Mouse (Mus musculus): ENCODE data around the gene Cpm.
"Not testable (repeated sequence)": the region's sequence is repeated elsewhere in the genome, so short reads cannot be mapped to it uniquely, and the experiment has no call there.

Gene Cpm

GRCm38 (mm10) chr10:117629169-117629971 is at the start of gene Cpm:
Gene Cpm, plus strand, starts transcription at chr10:117629500.
- DNase-seq (ENCODE audit: low read depth), result no peak

GRCm38 (mm10) chr10:117579771-117580284 is 49.5 kb upstream of the Cpm start:
- DNase-seq (ENCODE audit: low read depth), result no peak

GRCm38 (mm10) chr10:117580405-117580804 is 48.9 kb upstream of the Cpm start:
- DNase-seq (ENCODE audit: low read depth), result no peak

- no peak for DNase-seq (ENCODE audit: low read depth)
Measured at GRCm38 (mm10) chr10:117581007-117581752, 48.1 kb upstream of the Cpm start.

GRCm38 (mm10) chr10:117581753-117582062 is 47.6 kb upstream of the Cpm start:
- DNase-seq (ENCODE audit: low read depth), result no peak

- no peak for DNase-seq (ENCODE audit: low read depth)
Measured at GRCm38 (mm10) chr10:117583155-117584061, 45.9 kb upstream of the Cpm start.

GRCm38 (mm10) chr10:117584102-117584501 is 45.2 kb upstream of the Cpm start:
- no peak for DNase-seq (ENCODE audit: low read depth)

GRCm38 (mm10) chr10:117584566-117585515 is 44.5 kb upstream of the Cpm start:
- no peak for DNase-seq (ENCODE audit: low read depth)

- DNase-seq (ENCODE audit: low read depth), result no peak
Measured at GRCm38 (mm10) chr10:117585600-117586299, 43.5 kb upstream of the Cpm start.

- DNase-seq (ENCODE audit: low read depth), result no peak
Measured at GRCm38 (mm10) chr10:117586859-117587258, 42.4 kb upstream of the Cpm start.

- no peak for DNase-seq (ENCODE audit: low read depth)
Measured at GRCm38 (mm10) chr10:117587335-117587734, 42.0 kb upstream of the Cpm start.

GRCm38 (mm10) chr10:117588416-117589143 is 40.7 kb upstream of the Cpm start:
- DNase-seq (ENCODE audit: low read depth), result not testable (repeated sequence)

GRCm38 (mm10) chr10:117589144-117589940 is 40.0 kb upstream of the Cpm start:
- no peak for DNase-seq (ENCODE audit: low read depth)

- DNase-seq (ENCODE audit: low read depth), result no peak
Measured at GRCm38 (mm10) chr10:117590331-117591301, 38.7 kb upstream of the Cpm start.

GRCm38 (mm10) chr10:117591766-117592165 is 37.5 kb upstream of the Cpm start:
- no peak for DNase-seq (ENCODE audit: low read depth)

- DNase-seq (ENCODE audit: low read depth), result no peak
Measured at GRCm38 (mm10) chr10:117592306-117593040, 36.8 kb upstream of the Cpm start.

- no peak for DNase-seq (ENCODE audit: low read depth)
Measured at GRCm38 (mm10) chr10:117593041-117593570, 36.2 kb upstream of the Cpm start.

All from NIH3T3 (cell line).